Mouse (Mus musculus): Measurements from ENCODE around the gene Exoc4. TPM values are rescaled to one million over a fixed set of nuclear protein-coding genes. Genes with fewer than 3 reads are reported as not detected.

Gene Exoc4
- polyA plus RNA-seq, 1 experiment from 2014 or later = 28.7 TPM

GRCm38 (mm10) chr6:33551934-33552333 is 303.0 kb downstream of the Exoc4 start:
- Histone ChIP-seq H3K4me1 (ENCODE audit: control insufficient read depth, insufficient read depth, low read length) (no peaks in the 10 kb centered on the region), H3K36me3 (ENCODE audit: control insufficient read depth, insufficient read depth, low read length) (no peaks in the 10 kb centered on the region), H3K4me3 (ENCODE audit: low read depth, low read length) (no peak overlapping the region), H3K27me3 (ENCODE audit: control insufficient read depth, insufficient read depth, low read length) (no peaks in the 10 kb centered on the region), H3K4me2 (ENCODE audit: low read depth, severe bottlenecking) (no peak overlapping the region), H3K9me3 (ENCODE audit: control insufficient read depth, low read length) (no peaks in the 10 kb centered on the region), H3K27ac (replicated peaks; ENCODE audit: low read depth, low read length) (no peak overlapping the region), H3K9ac (ENCODE audit: low read length) (no peak overlapping the region)
- DNase-seq (ENCODE audit: low spot score) (no peak), ATAC-seq (ENCODE audit: insufficient number of reproducible peaks, low FRiP score, low TSS enrichment, low read depth) (no peak)
- WGBS = 82% methylated on average over 4 of the region's 4 CpGs

- WGBS = 90% methylated on average over 1 of the region's 1 CpGs
- DNase-seq (ENCODE audit: low spot score) (no peak), ATAC-seq (ENCODE audit: insufficient number of reproducible peaks, low FRiP score, low TSS enrichment, low read depth) (no peak)
- no peak overlapping the region for H3K4me2 ChIP-seq (ENCODE audit: low read depth, severe bottlenecking)
- H3K9me3 ChIP-seq (ENCODE audit: control insufficient read depth, low read length) = no peaks in the 10 kb centered on the region
- no peaks in the 10 kb centered on the region for H3K4me1 ChIP-seq (ENCODE audit: control insufficient read depth, insufficient read depth, low read length)
- no peaks in the 10 kb centered on the region for H3K27me3 ChIP-seq (ENCODE audit: control insufficient read depth, insufficient read depth, low read length)
- no peaks in the 10 kb centered on the region for H3K36me3 ChIP-seq (ENCODE audit: control insufficient read depth, insufficient read depth, low read length)
- H3K9ac ChIP-seq (ENCODE audit: low read length) = no peak overlapping the region
- no peak overlapping the region for H3K27ac ChIP-seq (replicated peaks; ENCODE audit: low read depth, low read length)
- no peak overlapping the region for H3K4me3 ChIP-seq (ENCODE audit: low read depth, low read length)
These were observed 312.0 kb downstream of the Exoc4 start for GRCm38 (mm10) chr6:33560925-33561324.

GRCm38 (mm10) chr6:33561911-33562310 is 313.0 kb downstream of the Exoc4 start:
- DNase-seq (ENCODE audit: low spot score) (no peak), ATAC-seq (ENCODE audit: insufficient number of reproducible peaks, low FRiP score, low TSS enrichment, low read depth) (no peak)
- H3K4me1 ChIP-seq (ENCODE audit: control insufficient read depth, insufficient read depth, low read length) = no peaks in the 10 kb centered on the region
- H3K9ac ChIP-seq (ENCODE audit: low read length) = no peak overlapping the region
- no peaks in the 10 kb centered on the region for H3K27me3 ChIP-seq (ENCODE audit: control insufficient read depth, insufficient read depth, low read length)
- no peaks in the 10 kb centered on the region for H3K9me3 ChIP-seq (ENCODE audit: control insufficient read depth, low read length)
- H3K4me2 ChIP-seq (ENCODE audit: low read depth, severe bottlenecking) = no peak overlapping the region
- H3K27ac ChIP-seq (replicated peaks; ENCODE audit: low read depth, low read length) = no peak overlapping the region
- WGBS = 81% methylated on average over 2 of the region's 2 CpGs
- H3K4me3 ChIP-seq (ENCODE audit: low read depth, low read length) = no peak overlapping the region
- H3K36me3 ChIP-seq (ENCODE audit: control insufficient read depth, insufficient read depth, low read length) = no peaks in the 10 kb centered on the region

GRCm38 (mm10) chr6:33575947-33576346 is 327.1 kb downstream of the Exoc4 start:
- no peak overlapping the region for H3K27ac ChIP-seq (replicated peaks; ENCODE audit: low read depth, low read length)

GRCm38 (mm10) chr6:33608469-33608868 is 359.6 kb downstream of the Exoc4 start:
- Histone ChIP-seq H3K9ac (ENCODE audit: low read length) (no peak overlapping the region), H3K4me1 (ENCODE audit: control insufficient read depth, insufficient read depth, low read length) (no peaks in the 10 kb centered on the region), H3K27ac (replicated peaks; ENCODE audit: low read depth, low read length) (no peak overlapping the region), H3K36me3 (ENCODE audit: control insufficient read depth, insufficient read depth, low read length) (no peaks in the 10 kb centered on the region), H3K4me2 (ENCODE audit: low read depth, severe bottlenecking) (no peak overlapping the region), H3K27me3 (ENCODE audit: control insufficient read depth, insufficient read depth, low read length) (no peaks in the 10 kb centered on the region), H3K4me3 (ENCODE audit: low read depth, low read length) (no peak overlapping the region), H3K9me3 (ENCODE audit: control insufficient read depth, low read length) (no peaks in the 10 kb centered on the region)
- 64% methylated on average over 4 of the region's 4 CpGs for WGBS
- no peak for ATAC-seq (ENCODE audit: insufficient number of reproducible peaks, low FRiP score, low TSS enrichment, low read depth)
- DNase-seq (ENCODE audit: low spot score) = peak; percentile 21

More at GRCm38 (mm10) chr6:33575947-33576346, 327.1 kb downstream of the Exoc4 start:
- DNase-seq (ENCODE audit: low spot score) (no peak), ATAC-seq (ENCODE audit: insufficient number of reproducible peaks, low FRiP score, low TSS enrichment, low read depth) (no peak)
- WGBS = 93% methylated on average over 4 of the region's 4 CpGs
- H3K9ac ChIP-seq (ENCODE audit: low read length) = no peak overlapping the region
- no peaks in the 10 kb centered on the region for H3K36me3 ChIP-seq (ENCODE audit: control insufficient read depth, insufficient read depth, low read length)
- no peak overlapping the region for H3K4me2 ChIP-seq (ENCODE audit: low read depth, severe bottlenecking)
- no peaks in the 10 kb centered on the region for H3K27me3 ChIP-seq (ENCODE audit: control insufficient read depth, insufficient read depth, low read length)
- no peak overlapping the region for H3K4me3 ChIP-seq (ENCODE audit: low read depth, low read length)
- H3K9me3 ChIP-seq (ENCODE audit: control insufficient read depth, low read length) = no peaks in the 10 kb centered on the region
- no peaks in the 10 kb centered on the region for H3K4me1 ChIP-seq (ENCODE audit: control insufficient read depth, insufficient read depth, low read length)

- H3K36me3 ChIP-seq (ENCODE audit: control insufficient read depth, insufficient read depth, low read length) = no peaks in the 10 kb centered on the region
- H3K27ac ChIP-seq (replicated peaks; ENCODE audit: low read depth, low read length) = no peak overlapping the region
- 86% methylated on average over 1 of the region's 1 CpGs for WGBS
- no peaks in the 10 kb centered on the region for H3K27me3 ChIP-seq (ENCODE audit: control insufficient read depth, insufficient read depth, low read length)
- H3K4me1 ChIP-seq (ENCODE audit: control insufficient read depth, insufficient read depth, low read length) = no peaks in the 10 kb centered on the region
- no peak overlapping the region for H3K4me3 ChIP-seq (ENCODE audit: low read depth, low read length)
- DNase-seq (ENCODE audit: low spot score) (no peak), ATAC-seq (ENCODE audit: insufficient number of reproducible peaks, low FRiP score, low TSS enrichment, low read depth) (no peak)
- no peaks in the 10 kb centered on the region for H3K9me3 ChIP-seq (ENCODE audit: control insufficient read depth, low read length)
- H3K4me2 ChIP-seq (ENCODE audit: low read depth, severe bottlenecking) = no peak overlapping the region
- no peak overlapping the region for H3K9ac ChIP-seq (ENCODE audit: low read length)
These were observed 365.1 kb downstream of the Exoc4 start for GRCm38 (mm10) chr6:33613978-33614377.

GRCm38 (mm10) chr6:33618590-33618989 is 369.7 kb downstream of the Exoc4 start:
- 86% methylated on average over 5 of the region's 5 CpGs for WGBS
- Histone ChIP-seq H3K27ac (replicated peaks; ENCODE audit: low read depth, low read length) (no peak overlapping the region), H3K9me3 (ENCODE audit: control insufficient read depth, low read length) (no peaks in the 10 kb centered on the region), H3K4me3 (ENCODE audit: low read depth, low read length) (no peak overlapping the region), H3K4me1 (ENCODE audit: control insufficient read depth, insufficient read depth, low read length) (no peaks in the 10 kb centered on the region), H3K4me2 (ENCODE audit: low read depth, severe bottlenecking) (no peak overlapping the region), H3K27me3 (ENCODE audit: control insufficient read depth, insufficient read depth, low read length) (no peaks in the 10 kb centered on the region), H3K36me3 (ENCODE audit: control insufficient read depth, insufficient read depth, low read length) (no peaks in the 10 kb centered on the region), H3K9ac (ENCODE audit: low read length) (no peak overlapping the region)
- DNase-seq (ENCODE audit: low spot score) (no peak), ATAC-seq (ENCODE audit: insufficient number of reproducible peaks, low FRiP score, low TSS enrichment, low read depth) (no peak)

GRCm38 (mm10) chr6:33620701-33621100 is 371.8 kb downstream of the Exoc4 start:
- Histone ChIP-seq H3K4me3 (ENCODE audit: low read depth, low read length) (no peak overlapping the region), H3K4me2 (ENCODE audit: low read depth, severe bottlenecking) (no peak overlapping the region), H3K9ac (ENCODE audit: low read length) (no peak overlapping the region), H3K27ac (replicated peaks; ENCODE audit: low read depth, low read length) (no peak overlapping the region), H3K9me3 (ENCODE audit: control insufficient read depth, low read length) (no peaks in the 10 kb centered on the region), H3K4me1 (ENCODE audit: control insufficient read depth, insufficient read depth, low read length) (no peaks in the 10 kb centered on the region), H3K27me3 (ENCODE audit: control insufficient read depth, insufficient read depth, low read length) (no peaks in the 10 kb centered on the region), H3K36me3 (ENCODE audit: control insufficient read depth, insufficient read depth, low read length) (no peaks in the 10 kb centered on the region)
- DNase-seq (ENCODE audit: low spot score) (no peak), ATAC-seq (ENCODE audit: insufficient number of reproducible peaks, low FRiP score, low TSS enrichment, low read depth) (no peak)
- 30% methylated on average over 1 of the region's 1 CpGs for WGBS

- H3K4me1 ChIP-seq (ENCODE audit: control insufficient read depth, insufficient read depth, low read length) = no peaks in the 10 kb centered on the region
- no peak overlapping the region for H3K9ac ChIP-seq (ENCODE audit: low read length)
- H3K27ac ChIP-seq (replicated peaks; ENCODE audit: low read depth, low read length) = no peak overlapping the region
- DNase-seq (ENCODE audit: low spot score) (no peak), ATAC-seq (ENCODE audit: insufficient number of reproducible peaks, low FRiP score, low TSS enrichment, low read depth) (no peak)
- H3K36me3 ChIP-seq (ENCODE audit: control insufficient read depth, insufficient read depth, low read length) = no peaks in the 10 kb centered on the region
- H3K9me3 ChIP-seq (ENCODE audit: control insufficient read depth, low read length) = no peaks in the 10 kb centered on the region
- H3K27me3 ChIP-seq (ENCODE audit: control insufficient read depth, insufficient read depth, low read length) = no peaks in the 10 kb centered on the region
- no peak overlapping the region for H3K4me3 ChIP-seq (ENCODE audit: low read depth, low read length)
- no peak overlapping the region for H3K4me2 ChIP-seq (ENCODE audit: low read depth, severe bottlenecking)
These were observed 377.0 kb downstream of the Exoc4 start for GRCm38 (mm10) chr6:33625931-33626330.

Data from limb, embryonic 11.5 days (tissue).